Mouse (Mus musculus) regulatory T cell (primary cell): Measurements from ENCODE around the gene Vipr2.

ENCODE experiments used
- in situ Hi-C: fragments of 300-600 bp; cut with MboI, MseI; formaldehyde crosslinking; loops from one replicate; pipeline ENCODE4 v1.15.1; 2025; ENCODE audit warnings: high pct_unique_total_duplicates

Vipr2 gene

GRCm38 (mm10) chr12:116096361-116096904 lies 18.9 kb downstream of the Vipr2 start:
- in situ Hi-C loops = no loop called here

GRCm38 (mm10) chr12:116097166-116097565 lies 19.6 kb downstream of the Vipr2 start:
- in situ Hi-C loops = no loop called here

GRCm38 (mm10) chr12:116101945-116102344 lies 24.4 kb downstream of the Vipr2 start:
- in situ Hi-C loops = no loop called here

GRCm38 (mm10) chr12:116109451-116110353 lies 32.2 kb downstream of the Vipr2 start:
- in situ Hi-C loops = no loop called here

- in situ Hi-C loops = no loop called here
Measured at GRCm38 (mm10) chr12:116111007-116111694, 33.6 kb downstream of the Vipr2 start.

GRCm38 (mm10) chr12:116115781-116116180 lies 38.3 kb downstream of the Vipr2 start:
- in situ Hi-C loops = no loop called here

- in situ Hi-C loops = no loop called here
Measured at GRCm38 (mm10) chr12:116116455-116116854, 38.9 kb downstream of the Vipr2 start.

GRCm38 (mm10) chr12:116117352-116117929 lies 39.9 kb downstream of the Vipr2 start:
- in situ Hi-C loops = no loop called here

GRCm38 (mm10) chr12:116119001-116119400 lies 41.5 kb downstream of the Vipr2 start:
- in situ Hi-C loops = no loop called here

GRCm38 (mm10) chr12:116123786-116124185 lies 46.3 kb downstream of the Vipr2 start:
- in situ Hi-C loops = no loop called here

GRCm38 (mm10) chr12:116130936-116131335 lies 53.4 kb downstream of the Vipr2 start:
- in situ Hi-C loops = loop anchor here (5.0 kb wide), 1 partner anchor 76 kb away; no protein-coding TSS in a partner anchor

GRCm38 (mm10) chr12:116132909-116133308 lies 55.4 kb downstream of the Vipr2 start:
- in situ Hi-C loops = loop anchor here (5.0 kb wide), 1 partner anchor 74 kb away; no protein-coding TSS in a partner anchor

- in situ Hi-C loops = no loop called here
Measured at GRCm38 (mm10) chr12:116135906-116136305, 58.4 kb downstream of the Vipr2 start.

GRCm38 (mm10) chr12:116138322-116139205 lies 61.0 kb downstream of the Vipr2 start:
- in situ Hi-C loops = no loop called here

GRCm38 (mm10) chr12:116140605-116141004 lies 63.1 kb downstream of the Vipr2 start:
- in situ Hi-C loops = no loop called here

- in situ Hi-C loops = no loop called here
Measured at GRCm38 (mm10) chr12:116141816-116142215, 64.3 kb downstream of the Vipr2 start.

GRCm38 (mm10) chr12:116142464-116142863 lies 64.9 kb downstream of the Vipr2 start:
- in situ Hi-C loops = no loop called here

- in situ Hi-C loops = no loop called here
Measured at GRCm38 (mm10) chr12:116145246-116145645, 67.7 kb downstream of the Vipr2 start.

- in situ Hi-C loops = no loop called here
Measured at GRCm38 (mm10) chr12:116145686-116146085, 68.2 kb downstream of the Vipr2 start.

- in situ Hi-C loops = no loop called here
Measured at GRCm38 (mm10) chr12:116146996-116147634, 69.6 kb downstream of the Vipr2 start.
